Comparison of ENCODE assay signal across 15 mouse cellular contexts in genomic region chr11:117429326-117429752, GRCm38 (mm10). TPM values are rescaled to one million over a fixed set of nuclear protein-coding genes. Genes with fewer than 3 reads are reported as not detected.
DNase-seq lines count a peak whose midpoint lies in the region; ATAC-seq lines count a peak whose summit lies in the region.
"Had no signal": no experiment of that assay in that cellular context is flagged by ENCODE, and none has a peak within 500 bp of the region (broad histone marks: within the 10 kb centered on the region; RNA-seq: fewer than 3 reads in every experiment).

No protein-coding gene starts in this region.

- 0 out of 2 replicates have a peak, but pooled peaks cover 5% of the 10 kb centered on the region for H3K9me3 ChIP-seq in midbrain, embryonic 12.5 days
- H3K9me3 ChIP-seq: liver, embryonic 15.5 days had no signal

- peak overlapping the region; percentile 60; the same call in 1 of the 2 replicates for H3K27ac ChIP-seq in midbrain, embryonic 12.5 days (replicated peaks)
- H3K27ac ChIP-seq: liver, embryonic 15.5 days had no signal

- whole genome bisulfite sequencing in midbrain, embryonic 12.5 days: 72% methylated on average over 10 of the region's 10 CpGs

- peaks cover 12% of the 10 kb centered on the region; the same call in 1 of the 2 replicates for H3K27me3 ChIP-seq in midbrain, embryonic 12.5 days

- DNase-seq in gastrocnemius, adult 18-20 months (ENCODE audit: low spot score): peak; percentile 46
- DNase-seq in gastrocnemius, postnatal 10 days: no peak
- peak; percentile 74 for DNase-seq in adrenal gland, postnatal 14 days
- DNase-seq in heart, adult 9 months (ENCODE audit: low spot score in 2 of 2): peak; percentile 74 to 75
- DNase-seq in frontal cortex, postnatal 36 days (ENCODE audit: low spot score in 2 of 2): no peak
- DNase-seq in cerebellum, adult 9-10 months: no peak
- DNase-seq in testis, postnatal 10 days (ENCODE audit: low spot score): no peak
- DNase-seq: cerebellum, adult 8-10 months; lung, postnatal 4 days; thymus, postnatal 25 days had no signal

- no peak overlapping the region for H3K4me2 ChIP-seq in midbrain, embryonic 12.5 days (replicated peaks)
- H3K4me2 ChIP-seq: liver, embryonic 15.5 days had no signal

- no peak overlapping the region for H3K9ac ChIP-seq in midbrain, embryonic 12.5 days (replicated peaks)
- H3K9ac ChIP-seq: liver, embryonic 15.5 days had no signal

- H3K4me3 ChIP-seq in midbrain, embryonic 12.5 days: no peak overlapping the region
- H3K4me3 ChIP-seq: liver, embryonic 15.5 days had no signal

- no peaks in the 10 kb centered on the region for H3K36me3 ChIP-seq in midbrain, embryonic 12.5 days
- H3K36me3 ChIP-seq: liver, embryonic 15.5 days had no signal

- ATAC-seq in midbrain, embryonic 12.5 days (ENCODE audit: low FRiP score, low read depth): no peak

- H3K4me1 ChIP-seq in midbrain, embryonic 12.5 days: peaks cover 15% of the 10 kb centered on the region
- H3K4me1 ChIP-seq: liver, embryonic 15.5 days had no signal

RNA-seq across cellular contexts. Expression of gene Gm11733, which starts 54.8 kb away (rescaled TPM):
- not detected for total RNA-seq in gastrocnemius, adult 18-20 months (2021)
- total RNA-seq in gastrocnemius, postnatal 10 days (2021): not detected
- not detected in 2 replicates for total RNA-seq in adrenal gland, postnatal 14 days (2021)
- polyA plus RNA-seq in midbrain, embryonic 12.5 days (2016; fragmentation: Nextera tagmentation; extraction: Ambion mirVana): not detected in 2 replicates
- total RNA-seq: granulocyte monocyte progenitor cell, adult 5-6 weeks had no signal
- polyA plus RNA-seq: forebrain, embryonic 11.5 days; large intestine, adult 2 months; liver, embryonic 15.5 days had no signal

Comparison
In these comparisons a context has a peak if more than half of its experiments do, and no peak if none do; other contexts are left out.
1. DNase-seq: peak in gastrocnemius, adult 18-20 months (single experiment), adrenal gland, postnatal 14 days (single experiment) and heart, adult 9 months (2 of 2); none in gastrocnemius, postnatal 10 days (single experiment), frontal cortex, postnatal 36 days (0 of 2), cerebellum, adult 9-10 months (single experiment) and testis, postnatal 10 days (single experiment).